Mouse (Mus musculus) MEL (cell line): ENCODE results near the gene Asic3.
A peak's percentile ranks its signal among the peaks of the same experiment; 100 is the strongest.

Experiments
- CTCF ChIP-seq, 3 experiments: IDR thresholded peaks in 2 of 3; conservative IDR thresholded peaks in 1 of 3; 2 replicates each; pipeline ENCODE4 v1.5.1; 2011 to 2012; ENCODE audit warnings: low read length in 3 of 3, low read depth in 2 of 3, mild to moderate bottlenecking in 2 of 3, improper control_type of control experiment in 1 of 3, inconsistent platforms in 1 of 3, mixed read lengths in 1 of 3, moderate library complexity in 1 of 3; ENCODE audit not compliant: control insufficient read depth in 1 of 3, insufficient read depth in 1 of 3, poor library complexity in 1 of 3, severe bottlenecking in 1 of 3
- GATA1 ChIP-seq: IDR thresholded peaks from 2 replicates; pipeline ENCODE4 v1.6.1; 2011; ENCODE audit warnings: low read depth, low read length, improper control_type of control experiment
- POLR2A ChIP-seq, 2 experiments: IDR thresholded peaks; 2 replicates each; pipeline ENCODE4 v1.6.1; 2011 to 2012; ENCODE audit warnings: low read length in 2 of 2, mild to moderate bottlenecking in 2 of 2, control low read depth in 1 of 2, improper control_type of control experiment in 1 of 2, low read depth in 1 of 2, moderate library complexity in 1 of 2; ENCODE audit not compliant: control insufficient read depth in 1 of 2, insufficient read depth in 1 of 2, poor library complexity in 1 of 2

GRCm38 (mm10) chr5:24387264-24388241, 25.6 kb upstream of the Asic3 start:
- TF ChIP-seq GATA1 (no peak), POLR2A (IDR thresholded peaks at IDR 0.05; ENCODE audit: control insufficient read depth in 1 of 2, insufficient read depth in 1 of 2, low read depth in 1 of 2, low read length in 2 of 2, poor library complexity in 1 of 2) (peak; percentile 48 to 58; a peak in 3 of 4 replicates), CTCF (IDR thresholded peaks at IDR 0.05 in 2 of 3, conservative IDR thresholded peaks at IDR 0.05 in 1 of 3; ENCODE audit: control insufficient read depth in 1 of 3, insufficient read depth in 1 of 3, low read depth in 2 of 3, low read length in 3 of 3, poor library complexity in 1 of 3, severe bottlenecking in 1 of 3) (peak in 2 of 3 experiments; percentile 43 to 46; a peak in 4 of 6 replicates)
